Mouse (Mus musculus): Measurements from ENCODE around the gene Rab28. TPM values are rescaled to one million over a fixed set of nuclear protein-coding genes. Genes with fewer than 3 reads are reported as not detected.

Gene Rab28
- total RNA-seq (2023): 10 to 100 TPM; 22.8 to 23.4 TPM

GRCm38 (mm10) chr5:41708051-41708630 is at the start of gene Rab28:
Rab28 (minus strand) TSS chr5:41708157.

Other genes starting within 250 kb of the Rab28 start
- not detected for gene Nkx3-2, start 56.3 kb upstream of the Rab28 start, total RNA-seq (2023)
- gene Bod1l, start 136.2 kb upstream of the Rab28 start, total RNA-seq (2023): 10 to 100 TPM; 42.5 to 54.0 TPM